21 mouse cellular contexts compared by ENCODE assay signal in the genomic region with DNA sequence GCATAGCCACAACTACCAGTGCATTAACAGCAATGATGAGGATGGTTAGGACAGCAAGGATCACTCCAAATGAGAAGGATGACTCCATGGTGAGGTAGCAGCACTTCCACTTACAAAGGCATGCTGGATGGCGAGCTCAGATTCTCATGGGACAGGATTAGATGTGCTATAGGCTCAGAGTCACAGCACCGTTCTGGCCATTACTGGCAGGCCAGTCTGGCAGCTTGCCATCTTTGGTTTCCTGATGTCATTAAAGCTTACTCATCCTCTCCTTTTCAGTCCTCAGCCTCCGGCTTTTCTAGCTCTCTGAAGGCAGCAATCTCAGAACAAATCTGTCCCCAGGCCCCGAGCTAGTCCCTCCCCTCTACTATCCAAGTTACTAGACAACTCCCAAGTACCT. TPM values are rescaled to one million over a fixed set of nuclear protein-coding genes. Genes with fewer than 3 reads are reported as not detected.
DNase-seq lines count a peak whose midpoint lies in the region; ATAC-seq and TF ChIP-seq lines count a peak whose summit lies in the region.
"Had no signal": no experiment of that assay in that cellular context is flagged by ENCODE, and none has a peak within 500 bp of the region (broad histone marks: within the 10 kb centered on the region; RNA-seq: fewer than 3 reads in every experiment).

A gene (minus strand): TSS at position 308 of the 400 bp plus-strand sequence.

- no peak within 1 kb of the TSS for H3K27ac ChIP-seq in hindbrain, postnatal 0 days
- H3K27ac ChIP-seq in hindbrain, embryonic 14.5 days, result no peak within 1 kb of the TSS
- H3K27ac ChIP-seq in neural tube, embryonic 14.5 days (ENCODE audit: low read depth, low read length), result no peak within 1 kb of the TSS
- H3K27ac ChIP-seq: forebrain, embryonic 15.5 days; limb, embryonic 13.5 days; liver, embryonic 15.5 days had no signal

- no peak for TF ChIP-seq CTCF in hindbrain, postnatal 0 days (IDR thresholded peaks at IDR 0.05; ENCODE audit: low read depth)
- TF ChIP-seq CTCF in brain, embryonic 14.5 days (IDR thresholded peaks at IDR 0.05; ENCODE audit: borderline replicate concordance, extremely low read depth, insufficient read depth, insufficient read length), result no peak

- no peaks in the 10 kb centered on the region for H3K36me3 ChIP-seq in hindbrain, postnatal 0 days (ENCODE audit: insufficient read depth, low read length)
- H3K36me3 ChIP-seq in hindbrain, embryonic 14.5 days (replicated peaks; ENCODE audit: control insufficient read depth, insufficient read depth), result no peaks in the 10 kb centered on the region
- H3K36me3 ChIP-seq in neural tube, embryonic 14.5 days (ENCODE audit: control insufficient read depth, insufficient read depth, low read length), result no peaks in the 10 kb centered on the region
- H3K36me3 ChIP-seq: forebrain, embryonic 15.5 days; limb, embryonic 13.5 days; liver, embryonic 15.5 days had no signal

- ATAC-seq in hindbrain, postnatal 0 days, result no peak
- ATAC-seq in hindbrain, embryonic 14.5 days (ENCODE audit: low FRiP score), result no peak
- ATAC-seq in neural tube, embryonic 14.5 days (ENCODE audit: low read depth), result peak; percentile 41; the same call in 1 of the 2 replicates
- no peak for ATAC-seq in monocyte, adult 5-6 weeks (replicated peaks; ENCODE audit: insufficient number of reproducible peaks, low FRiP score, low TSS enrichment, poor library complexity, severe bottlenecking)
- ATAC-seq: activated CD4-positive, CD25-positive, alpha-beta regulatory T cell, adult 4 months; forebrain, embryonic 15.5 days; hindbrain, embryonic 16.5 days had no signal

- H3K4me3 ChIP-seq in hindbrain, postnatal 0 days (ENCODE audit: low read length), result no peak within 1 kb of the TSS
- no peak within 1 kb of the TSS for H3K4me3 ChIP-seq in hindbrain, embryonic 14.5 days (replicated peaks; ENCODE audit: low read length)
- no peak within 1 kb of the TSS for H3K4me3 ChIP-seq in neural tube, embryonic 14.5 days (ENCODE audit: low read depth, low read length)
- H3K4me3 ChIP-seq: forebrain, embryonic 15.5 days; limb, embryonic 13.5 days; liver, embryonic 15.5 days had no signal

- H3K9me3 ChIP-seq in hindbrain, postnatal 0 days (ENCODE audit: low read length), result no peaks in the 10 kb centered on the region
- no peaks in the 10 kb centered on the region for H3K9me3 ChIP-seq in hindbrain, embryonic 14.5 days (ENCODE audit: control insufficient read depth, low read length)
- H3K9me3 ChIP-seq in neural tube, embryonic 14.5 days (ENCODE audit: control insufficient read depth, low read length), result no peaks in the 10 kb centered on the region
- H3K9me3 ChIP-seq: forebrain, embryonic 15.5 days; limb, embryonic 13.5 days; liver, embryonic 15.5 days had no signal

- H3K4me2 ChIP-seq in hindbrain, postnatal 0 days (ENCODE audit: low read depth, low read length), result no peak within 1 kb of the TSS
- no peak within 1 kb of the TSS for H3K4me2 ChIP-seq in hindbrain, embryonic 14.5 days (replicated peaks)
- no peak within 1 kb of the TSS for H3K4me2 ChIP-seq in neural tube, embryonic 14.5 days (ENCODE audit: low read depth, low read length)
- H3K4me2 ChIP-seq: forebrain, embryonic 15.5 days; limb, embryonic 13.5 days; liver, embryonic 15.5 days had no signal

- TF ChIP-seq POLR2A in brain, embryonic 14.5 days (IDR thresholded peaks at IDR 0.05; ENCODE audit: borderline replicate concordance, extremely low read depth, insufficient read depth, insufficient read length, poor library complexity, severe bottlenecking), result no peak

- 50% methylated on average over 4 of the region's 4 CpGs for WGBS in hindbrain, postnatal 0 days
- WGBS in hindbrain, embryonic 14.5 days, result 66% methylated on average over 4 of the region's 4 CpGs
- 57% methylated on average over 4 of the region's 4 CpGs for WGBS in neural tube, embryonic 14.5 days

- H3K4me1 ChIP-seq in hindbrain, postnatal 0 days (ENCODE audit: insufficient read depth, low read length), result no peaks in the 10 kb centered on the region
- H3K4me1 ChIP-seq in hindbrain, embryonic 14.5 days (replicated peaks; ENCODE audit: control insufficient read depth, insufficient read depth, low read length), result no peaks in the 10 kb centered on the region
- no peaks in the 10 kb centered on the region for H3K4me1 ChIP-seq in neural tube, embryonic 14.5 days (ENCODE audit: control insufficient read depth, insufficient read depth, low read length)
- H3K4me1 ChIP-seq: forebrain, embryonic 15.5 days; limb, embryonic 13.5 days; liver, embryonic 15.5 days had no signal

- DNase-seq in hindbrain, postnatal 0 days (ENCODE audit: low spot score), result peak; percentile 18
- DNase-seq in hindbrain, embryonic 14.5 days (ENCODE audit: low spot score), result no peak
- DNase-seq in neural tube, embryonic 10.5 days (ENCODE audit: extremely low spot score, low spot score), result no peak
- DNase-seq in adrenal gland, adult (ENCODE audit: inconsistent age in 2 of 2, low spot score in 1 of 2), result peak; percentile 62 to 91
- DNase-seq in brain, embryonic 14.5 days (ENCODE audit: low read depth), result peak; percentile 1
- no peak for DNase-seq in thymus, postnatal 10 days (ENCODE audit: low spot score in 2 of 2)
- DNase-seq: kidney, adult 18-20 months; thymus, postnatal 4 days had no signal

- H3K9ac ChIP-seq in hindbrain, postnatal 0 days (replicated peaks; ENCODE audit: low read length), result no peak within 1 kb of the TSS
- H3K9ac ChIP-seq in hindbrain, embryonic 14.5 days, result no peak within 1 kb of the TSS
- no peak within 1 kb of the TSS for H3K9ac ChIP-seq in neural tube, embryonic 14.5 days (replicated peaks; ENCODE audit: low read depth, low read length)
- H3K9ac ChIP-seq: forebrain, embryonic 15.5 days; limb, embryonic 13.5 days; liver, embryonic 15.5 days had no signal

- H3K27me3 ChIP-seq in hindbrain, postnatal 0 days (ENCODE audit: insufficient read depth, low read length), result no peaks in the 10 kb centered on the region
- H3K27me3 ChIP-seq in hindbrain, embryonic 14.5 days (ENCODE audit: control insufficient read depth, insufficient read depth, low read length), result no peaks in the 10 kb centered on the region
- no peaks in the 10 kb centered on the region for H3K27me3 ChIP-seq in neural tube, embryonic 14.5 days (ENCODE audit: control insufficient read depth, insufficient read depth, low read length)
- H3K27me3 ChIP-seq: forebrain, embryonic 15.5 days; limb, embryonic 13.5 days; liver, embryonic 15.5 days had no signal

RNA-seq across cellular contexts. Expression of the gene that starts here (rescaled TPM):
- total RNA-seq in hindbrain, postnatal 0 days (2014; rRNA removed), result not detected in 2 replicates
- polyA plus RNA-seq in hindbrain, postnatal 0 days (2015; fragmentation: Nextera tagmentation; extraction: Ambion mirVana), result not detected in 2 replicates
- not detected in 2 replicates for polyA plus RNA-seq in hindbrain, embryonic 14.5 days (2014; fragmentation: Nextera tagmentation; extraction: Ambion mirVana)
- 0.23 TPM in 1 of 2 replicates, not detected in the other for polyA plus RNA-seq in neural tube, embryonic 14.5 days (2014; fragmentation: Nextera tagmentation; extraction: Ambion mirVana)
- 0.03 TPM in 1 of 2 replicates, not detected in the other for polyA plus RNA-seq in brain, embryonic 14.5 days (2012; rRNA removed)
- not detected in 3 replicates for total RNA-seq in monocyte, adult 5-6 weeks (2017)
- total RNA-seq: heart, adult 8-10 months; heart, postnatal 14 days; layer of hippocampus, adult 18-20 months; MEL; neutrophil, adult 5-6 weeks had no signal
- polyA plus RNA-seq: activated CD4-positive, CD25-positive, alpha-beta regulatory T cell, adult 4 months; forebrain, embryonic 15.5 days; hindbrain, embryonic 16.5 days; limb, embryonic 13.5 days; liver, embryonic 15.5 days; spleen, adult 2 months had no signal

Comparison
In these comparisons a context has a peak if more than half of its experiments do, and no peak if none do; other contexts are left out.
1. Peak in DNase-seq in hindbrain, postnatal 0 days; RNA of the gene not detected or under 1 TPM.
2. Peak in ATAC-seq in neural tube, embryonic 14.5 days; RNA of the gene not detected or under 1 TPM.
3. Peak in DNase-seq in brain, embryonic 14.5 days; RNA of the gene not detected or under 1 TPM.
4. DNase-seq: peak in adrenal gland, adult (2 of 2); none in hindbrain, embryonic 14.5 days (single experiment), neural tube, embryonic 10.5 days (single experiment) and thymus, postnatal 10 days (0 of 2).